Mouse (Mus musculus) neutrophil, adult 5-6 weeks (primary cell): ENCODE results near the gene Hoxa9. TPM values are rescaled to one million over a fixed set of nuclear protein-coding genes. Genes with fewer than 3 reads are reported as not detected.

Source experiments
- ATAC-seq: fragments of 151-379, 151-347 bp; 2 replicates; pipeline ENCODE4 v1.8.0; 2017; ENCODE audit warnings: mild to moderate bottlenecking, moderate TSS enrichment; ENCODE audit not compliant: insufficient number of reproducible peaks, poor library complexity, low FRiP score, severe bottlenecking; ENCODE audit errors: extremely low read depth
- total RNA-seq: library from RNA; stranded (forward); fragments of 200-1000 nt; gene quantifications from 2 replicates; pipeline ENCODE4 v1.2.3, GENCODE M21; 2017

Hoxa9 gene
- total RNA-seq, 1 experiment from 2014 or later, result not detected

- no peak for ATAC-seq
Measured at GRCm38 (mm10) chr6:52246916-52247315, 16.0 kb upstream of the Hoxa9 start.

- 0 out of 2 replicates have a peak, but pooled peaks have one; percentile 27 for ATAC-seq
Measured at GRCm38 (mm10) chr6:52246403-52246803, 15.5 kb upstream of the Hoxa9 start.

- ATAC-seq, result no peak
Measured at GRCm38 (mm10) chr6:52245757-52246142, 14.9 kb upstream of the Hoxa9 start, which contains the start of gene Hoxa11. Hoxa11 (minus strand) TSS chr6:52245810.

GRCm38 (mm10) chr6:52245040-52245756, 14.3 kb upstream of the Hoxa9 start:
- no peak for ATAC-seq

GRCm38 (mm10) chr6:52244471-52245039, 13.7 kb upstream of the Hoxa9 start:
- no peak for ATAC-seq

- ATAC-seq, result no peak
Measured at GRCm38 (mm10) chr6:52243681-52244121, 12.8 kb upstream of the Hoxa9 start.

- ATAC-seq, result no peak
Measured at GRCm38 (mm10) chr6:52242801-52243332, 12.0 kb upstream of the Hoxa9 start.

- no peak for ATAC-seq
Measured at GRCm38 (mm10) chr6:52241001-52241621, 10.2 kb upstream of the Hoxa9 start.

- peak; percentile 68 for ATAC-seq
Measured at GRCm38 (mm10) chr6:52240389-52241000, 9.6 kb upstream of the Hoxa9 start, which contains the start of gene Hoxa10. Hoxa10 (minus strand) TSS chr6:52240854.

- ATAC-seq, result no peak
Measured at GRCm38 (mm10) chr6:52239625-52240388, 8.9 kb upstream of the Hoxa9 start.

- no peak for ATAC-seq
Measured at GRCm38 (mm10) chr6:52238976-52239375, 8.1 kb upstream of the Hoxa9 start.

GRCm38 (mm10) chr6:52238155-52238545, 7.3 kb upstream of the Hoxa9 start:
- ATAC-seq, result no peak

- ATAC-seq, result no peak
Measured at GRCm38 (mm10) chr6:52237346-52238154, 6.7 kb upstream of the Hoxa9 start.

GRCm38 (mm10) chr6:52236806-52237205, 5.9 kb upstream of the Hoxa9 start:
- no peak for ATAC-seq

- ATAC-seq, result no peak
Measured at GRCm38 (mm10) chr6:52235866-52236265, 5.0 kb upstream of the Hoxa9 start.

GRCm38 (mm10) chr6:52235267-52235666, 4.4 kb upstream of the Hoxa9 start:
- ATAC-seq, result no peak

- no peak for ATAC-seq
Measured at GRCm38 (mm10) chr6:52234428-52235140, 3.7 kb upstream of the Hoxa9 start.
